Mouse (Mus musculus): Measurements from ENCODE around the gene Cftr. TPM values are rescaled to one million over a fixed set of nuclear protein-coding genes. Genes with fewer than 3 reads are reported as not detected.

Gene Cftr
- polyA plus RNA-seq, 1 experiment from 2014 or later, result 0.14 TPM

DNA sequence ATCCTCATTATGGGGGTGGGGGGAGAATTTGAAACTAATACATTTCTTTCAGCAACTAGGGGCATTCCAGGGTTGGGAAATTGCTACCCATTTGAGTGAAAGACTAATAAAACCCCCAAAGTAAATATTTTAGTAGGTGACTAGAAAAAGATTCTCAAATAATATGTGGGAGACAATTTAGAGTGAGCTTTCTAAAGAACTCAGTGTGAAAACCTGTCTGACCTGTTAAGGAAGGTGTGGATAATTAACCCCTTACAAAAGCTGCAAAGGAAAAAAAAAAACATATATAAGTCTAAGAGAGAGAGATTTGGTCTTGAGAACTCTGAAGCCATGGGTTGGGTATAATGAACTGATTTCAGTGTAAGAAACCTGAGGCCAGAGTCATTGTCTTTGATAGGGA, 167.8 kb downstream of the Cftr start:
- no peak for DNase-seq (ENCODE audit: low spot score)
- H3K9me3 ChIP-seq, result no peaks in the 10 kb centered on the region
- H3K27me3 ChIP-seq (replicated peaks; ENCODE audit: low read depth, poor library complexity, severe bottlenecking), result no peaks in the 10 kb centered on the region
- no peaks in the 10 kb centered on the region for H3K4me1 ChIP-seq
- H3K4me3 ChIP-seq, result no peak overlapping the region
- H3K27ac ChIP-seq (replicated peaks), result no peak overlapping the region
- H3K36me3 ChIP-seq (replicated peaks), result no peaks in the 10 kb centered on the region

GRCm38 (mm10) chr6:18344272-18344671, 173.8 kb downstream of the Cftr start:
- 87% methylated on average over 2 of the region's 2 CpGs for WGBS
- Histone ChIP-seq H3K4me1 (no peaks in the 10 kb centered on the region), H3K36me3 (replicated peaks) (no peaks in the 10 kb centered on the region), H3K27me3 (replicated peaks; ENCODE audit: low read depth, poor library complexity, severe bottlenecking) (no peaks in the 10 kb centered on the region), H3K9me3 (no peaks in the 10 kb centered on the region), H3K4me3 (no peak overlapping the region), H3K27ac (replicated peaks) (no peak overlapping the region)
- DNase-seq (ENCODE audit: low spot score), result no peak

DNA sequence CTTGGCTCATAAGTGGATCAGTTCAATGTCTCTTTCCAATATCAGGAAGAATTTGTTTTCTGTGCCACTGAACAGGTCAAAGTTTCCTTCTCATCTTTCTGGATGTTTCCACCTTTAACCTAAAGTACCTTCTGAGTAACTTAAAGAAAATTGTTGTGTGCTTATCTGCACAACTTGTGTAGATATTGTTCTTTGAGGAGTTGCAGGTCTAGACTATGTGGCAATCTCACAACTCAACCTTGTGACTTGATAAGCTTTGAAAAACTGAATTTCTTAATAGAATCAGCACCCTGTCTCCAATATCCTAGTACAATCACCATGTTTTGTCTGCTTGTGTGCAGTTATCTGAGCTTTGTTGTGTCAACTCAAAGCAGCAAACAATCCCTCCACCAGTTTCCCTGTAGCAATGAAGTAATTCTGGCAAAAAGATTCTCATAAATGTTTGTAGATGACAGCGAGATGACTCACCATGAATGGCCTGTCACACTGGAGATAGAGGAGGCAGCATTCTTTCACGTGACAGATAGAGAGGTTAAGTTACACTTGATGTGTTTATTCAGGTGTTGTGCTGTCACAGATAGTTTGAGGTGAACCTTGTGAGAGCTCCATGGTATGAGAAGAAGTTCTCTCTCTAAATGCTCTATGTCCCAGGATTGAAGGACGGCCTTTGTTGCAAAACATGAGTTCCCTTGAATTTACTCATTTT, 178.8 kb downstream of the Cftr start:
- H3K36me3 ChIP-seq (replicated peaks), result no peaks in the 10 kb centered on the region
- no peaks in the 10 kb centered on the region for H3K9me3 ChIP-seq
- DNase-seq (ENCODE audit: low spot score), result no peak
- no peak overlapping the region for H3K4me3 ChIP-seq
- 58% methylated on average over 3 of the region's 3 CpGs for WGBS
- no peak overlapping the region for H3K27ac ChIP-seq (replicated peaks)
- H3K27me3 ChIP-seq (replicated peaks; ENCODE audit: low read depth, poor library complexity, severe bottlenecking), result no peaks in the 10 kb centered on the region
- H3K4me1 ChIP-seq, result no peaks in the 10 kb centered on the region

- no peak overlapping the region for H3K27ac ChIP-seq (replicated peaks)
- no peak for DNase-seq (ENCODE audit: low spot score)
- 88% methylated on average over 1 of the region's 1 CpGs for WGBS
- no peaks in the 10 kb centered on the region for H3K36me3 ChIP-seq (replicated peaks)
- no peaks in the 10 kb centered on the region for H3K9me3 ChIP-seq
- H3K27me3 ChIP-seq (replicated peaks; ENCODE audit: low read depth, poor library complexity, severe bottlenecking), result no peaks in the 10 kb centered on the region
- no peaks in the 10 kb centered on the region for H3K4me1 ChIP-seq
- no peak overlapping the region for H3K4me3 ChIP-seq
Measured at GRCm38 (mm10) chr6:18360154-18360553, 189.7 kb downstream of the Cftr start.

DNA sequence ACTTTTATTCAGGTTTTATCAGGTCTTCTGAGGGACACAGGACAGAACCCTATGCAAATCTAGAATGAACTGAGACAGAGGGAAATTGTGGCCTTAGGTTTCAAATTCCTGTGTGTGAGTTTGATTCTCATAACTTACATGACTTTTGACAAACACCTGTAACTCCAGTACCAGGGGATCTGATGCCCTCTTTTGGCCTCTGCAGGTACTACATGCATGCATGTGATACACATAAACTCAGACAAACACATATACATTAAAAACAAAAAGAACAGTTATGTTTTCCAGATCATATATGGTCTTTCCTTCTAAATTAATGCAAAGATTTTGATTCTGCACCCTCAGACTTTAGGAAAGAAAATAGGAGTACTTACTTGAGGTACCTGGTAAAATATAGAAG, 190.5 kb downstream of the Cftr start:
- Histone ChIP-seq H3K27ac (replicated peaks) (no peak overlapping the region), H3K4me3 (no peak overlapping the region), H3K9me3 (no peaks in the 10 kb centered on the region), H3K4me1 (no peaks in the 10 kb centered on the region), H3K27me3 (replicated peaks; ENCODE audit: low read depth, poor library complexity, severe bottlenecking) (no peaks in the 10 kb centered on the region), H3K36me3 (replicated peaks) (no peaks in the 10 kb centered on the region)
- no peak for DNase-seq (ENCODE audit: low spot score)

- 89% methylated on average over 5 of the region's 5 CpGs for WGBS
- H3K4me3 ChIP-seq, result no peak overlapping the region
Measured at GRCm38 (mm10) chr6:18362232-18362631, 191.7 kb downstream of the Cftr start.

GRCm38 (mm10) chr6:18369054-18369453, 198.6 kb downstream of the Cftr start:
- no peaks in the 10 kb centered on the region for H3K27me3 ChIP-seq (replicated peaks; ENCODE audit: low read depth, poor library complexity, severe bottlenecking)
- no peaks in the 10 kb centered on the region for H3K4me1 ChIP-seq
- no peak overlapping the region for H3K27ac ChIP-seq (replicated peaks)
- 75% methylated on average over 3 of the region's 3 CpGs for WGBS
- no peak overlapping the region for H3K4me3 ChIP-seq
- DNase-seq (ENCODE audit: low spot score), result no peak
- no peaks in the 10 kb centered on the region for H3K36me3 ChIP-seq (replicated peaks)
- H3K9me3 ChIP-seq, result no peaks in the 10 kb centered on the region

More at GRCm38 (mm10) chr6:18362232-18362631, 191.7 kb downstream of the Cftr start:
- H3K27me3 ChIP-seq (replicated peaks; ENCODE audit: low read depth, poor library complexity, severe bottlenecking), result no peaks in the 10 kb centered on the region
- H3K36me3 ChIP-seq (replicated peaks), result no peaks in the 10 kb centered on the region
- H3K4me1 ChIP-seq, result no peaks in the 10 kb centered on the region
- H3K9me3 ChIP-seq, result no peaks in the 10 kb centered on the region
- H3K27ac ChIP-seq (replicated peaks), result no peak overlapping the region
- no peak for DNase-seq (ENCODE audit: low spot score)

DNA sequence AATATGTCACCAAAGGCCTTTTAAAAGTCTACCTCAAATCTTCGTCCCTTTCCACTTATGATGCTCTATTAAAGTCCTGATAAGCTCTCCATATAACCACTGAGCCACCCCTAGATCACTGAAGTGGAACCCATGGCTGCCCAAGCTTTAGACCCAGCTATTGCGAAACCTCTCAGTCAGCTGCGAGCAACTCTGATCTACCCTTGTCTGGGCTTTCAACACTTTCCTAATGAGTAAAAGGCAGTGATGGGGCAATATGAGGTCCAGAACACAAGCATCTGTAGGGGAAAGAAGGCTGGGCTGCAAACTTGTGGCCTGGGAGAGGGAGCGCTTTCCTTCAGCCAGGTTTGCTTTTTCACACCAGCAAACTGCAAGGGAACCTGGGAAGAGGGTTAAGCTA, 199.2 kb downstream of the Cftr start:
- H3K4me3 ChIP-seq, result no peak overlapping the region
- WGBS, result 92% methylated on average over 4 of the region's 4 CpGs
- H3K9me3 ChIP-seq, result no peaks in the 10 kb centered on the region
- H3K36me3 ChIP-seq (replicated peaks), result no peaks in the 10 kb centered on the region
- no peak for DNase-seq (ENCODE audit: low spot score)
- H3K27me3 ChIP-seq (replicated peaks; ENCODE audit: low read depth, poor library complexity, severe bottlenecking), result no peaks in the 10 kb centered on the region
- H3K4me1 ChIP-seq, result no peaks in the 10 kb centered on the region
- H3K27ac ChIP-seq (replicated peaks), result no peak overlapping the region

Other genes starting within 250 kb of the Cftr start
- gene Wnt2, start 140.1 kb upstream of the Cftr start, polyA plus RNA-seq (2016; fragmentation: Nextera tagmentation; extraction: Ambion mirVana), result 0.81 and 1.4 TPM in 2 replicates
- not detected in 2 replicates for gene Asz1, start 61.6 kb upstream of the Cftr start, polyA plus RNA-seq (2016; fragmentation: Nextera tagmentation; extraction: Ambion mirVana)

All from embryonic facial prominence, embryonic 10.5 days (tissue).